In genomic region chr7:115216838-115217237, GRCm38 (mm10) we compare ENCODE assay signal across 8 mouse cellular contexts.
DNase-seq lines count a peak whose midpoint lies in the region; ATAC-seq and TF ChIP-seq lines count a peak whose summit lies in the region.

No protein-coding gene starts in this region.

- peaks cover 53% of the 10 kb centered on the region for H3K27me3 ChIP-seq in embryonic facial prominence, embryonic 13.5 days
- peaks cover 7% of the 10 kb centered on the region; the same call in 1 of the 2 replicates for H3K27me3 ChIP-seq in limb, embryonic 12.5 days
- 0 out of 2 replicates have a peak, but pooled peaks cover 3% of the 10 kb centered on the region for H3K27me3 ChIP-seq in midbrain, embryonic 15.5 days (replicated peaks)
- no peaks in the 10 kb centered on the region for H3K27me3 ChIP-seq in spleen, adult 2 months (ENCODE audit: control insufficient read depth, insufficient read depth, low read length)

- peak; percentile 71; the same call in 1 of the 2 replicates for TF ChIP-seq CTCF in spleen, adult 2 months (IDR thresholded peaks at IDR 0.05; ENCODE audit: extremely low read depth, insufficient read depth, insufficient read length, insufficient replicate concordance)

- TF ChIP-seq POLR2A in spleen, adult 2 months (IDR thresholded peaks at IDR 0.05; ENCODE audit: low read depth, low read length): no peak

- peak; percentile 80 for DNase-seq in 3T3-L1 (ENCODE audit: low read depth, low spot score)
- peak; percentile 76 to 86 for DNase-seq in adrenal gland, postnatal 36 days
- DNase-seq in heart, adult 8-10 months (ENCODE audit: low spot score): peak; percentile 88
- peak; percentile 70 to 81 for DNase-seq in kidney, adult 8-10 months
- DNase-seq in spleen, adult 2 months (ENCODE audit: low read depth in 1 of 2, low spot score in 2 of 2): peak; percentile 15 to 62

- H3K36me3 ChIP-seq in embryonic facial prominence, embryonic 13.5 days: no peaks in the 10 kb centered on the region
- H3K36me3 ChIP-seq in limb, embryonic 12.5 days: no peaks in the 10 kb centered on the region
- H3K36me3 ChIP-seq in midbrain, embryonic 15.5 days (replicated peaks): no peaks in the 10 kb centered on the region
- no peaks in the 10 kb centered on the region for H3K36me3 ChIP-seq in spleen, adult 2 months (ENCODE audit: control insufficient read depth, insufficient read depth, low read length)

- H3K9ac ChIP-seq in embryonic facial prominence, embryonic 13.5 days: peak overlapping the region; percentile 44; the same call in 1 of the 2 replicates
- no peak overlapping the region for H3K9ac ChIP-seq in limb, embryonic 12.5 days (replicated peaks)
- H3K9ac ChIP-seq in midbrain, embryonic 15.5 days: no peak overlapping the region

- H3K4me1 ChIP-seq in embryonic facial prominence, embryonic 13.5 days: peaks cover 15% of the 10 kb centered on the region
- peaks cover 20% of the 10 kb centered on the region for H3K4me1 ChIP-seq in limb, embryonic 12.5 days (replicated peaks)
- H3K4me1 ChIP-seq in midbrain, embryonic 15.5 days: peaks cover 14% of the 10 kb centered on the region
- H3K4me1 ChIP-seq in spleen, adult 2 months (ENCODE audit: control insufficient read depth, insufficient read depth, insufficient read length): peaks cover 5% of the 10 kb centered on the region

- WGBS in embryonic facial prominence, embryonic 13.5 days: 2% methylated on average over 12 of the region's 13 CpGs
- WGBS in limb, embryonic 12.5 days: 1% methylated on average over 10 of the region's 13 CpGs
- 3% methylated on average over 11 of the region's 13 CpGs for WGBS in midbrain, embryonic 15.5 days
- WGBS in spleen, adult 2 months: 6% methylated on average over 12 of the region's 13 CpGs

- peak overlapping the region; percentile 24; the same call in 1 of the 2 replicates for H3K27ac ChIP-seq in embryonic facial prominence, embryonic 13.5 days
- peak overlapping the region; percentile 2; the same call in 1 of the 2 replicates for H3K27ac ChIP-seq in limb, embryonic 12.5 days
- H3K27ac ChIP-seq in midbrain, embryonic 15.5 days: no peak overlapping the region
- H3K27ac ChIP-seq in spleen, adult 2 months (ENCODE audit: insufficient read depth, low read length): no peak overlapping the region

- peak; percentile 77 for ATAC-seq in embryonic facial prominence, embryonic 13.5 days (ENCODE audit: insufficient number of reproducible peaks, insufficient read depth, low FRiP score, low TSS enrichment, low read depth)
- ATAC-seq in limb, embryonic 12.5 days (ENCODE audit: insufficient number of reproducible peaks, insufficient read depth, low FRiP score, low TSS enrichment, low read depth): peak; percentile 82
- ATAC-seq in midbrain, embryonic 15.5 days (replicated peaks): peak; percentile 84

- H3K9me3 ChIP-seq in embryonic facial prominence, embryonic 13.5 days: no peaks in the 10 kb centered on the region
- no peaks in the 10 kb centered on the region for H3K9me3 ChIP-seq in limb, embryonic 12.5 days
- no peaks in the 10 kb centered on the region for H3K9me3 ChIP-seq in midbrain, embryonic 15.5 days

- H3K4me2 ChIP-seq in embryonic facial prominence, embryonic 13.5 days: peak overlapping the region; percentile 67
- peak overlapping the region; percentile 57 for H3K4me2 ChIP-seq in limb, embryonic 12.5 days
- peak overlapping the region; percentile 58 for H3K4me2 ChIP-seq in midbrain, embryonic 15.5 days

- peak overlapping the region; percentile 38 for H3K4me3 ChIP-seq in embryonic facial prominence, embryonic 13.5 days
- peak overlapping the region; percentile 33 for H3K4me3 ChIP-seq in limb, embryonic 12.5 days (replicated peaks)
- H3K4me3 ChIP-seq in midbrain, embryonic 15.5 days: peak overlapping the region; percentile 27
- no peak overlapping the region for H3K4me3 ChIP-seq in spleen, adult 2 months (ENCODE audit: extremely low read depth, insufficient read depth, insufficient read length)

Comparison
In these comparisons a context has a peak if more than half of its experiments do, and no peak if none do; other contexts are left out.
1. H3K27ac ChIP-seq: peak in embryonic facial prominence, embryonic 13.5 days (single experiment) and limb, embryonic 12.5 days (single experiment); none in midbrain, embryonic 15.5 days (single experiment) and spleen, adult 2 months (single experiment).
2. Peak in every context shown above with its lines, with median percentiles within 50 percentile points of each other: DNase-seq, ATAC-seq and H3K4me2 ChIP-seq.